Mouse (Mus musculus) MEL (cell line): ENCODE data around the gene Dhx40. TPM values are rescaled to one million over a fixed set of nuclear protein-coding genes. Genes with fewer than 3 reads are reported as not detected.

Experiments used
- DNase-seq: peaks from one replicate; pipeline ENCODE4 v3.0.0; 2011; ENCODE audit warnings: low read depth, low spot score
- H3K27ac ChIP-seq: 2 replicates; pipeline ENCODE4 v1.5.1; 2012; ENCODE audit warnings: low read depth, mild to moderate bottlenecking, control low read depth, low read length, moderate library complexity; ENCODE audit not compliant: control insufficient read depth
- H3K27me3 ChIP-seq, 2 experiments: fragments of 150-350 bp in 1 of 2; sonication (generic) in 1 of 2; 2 replicates each; pipeline ENCODE4 v1.6.1; 2012; ENCODE audit warnings: low read length in 2 of 2, mild to moderate bottlenecking in 2 of 2, improper control_type of control experiment in 1 of 2, moderate library complexity in 1 of 2; ENCODE audit not compliant: insufficient read depth in 2 of 2, control insufficient read depth in 1 of 2
- H3K36me3 ChIP-seq, 2 experiments: 2 replicates each; pipeline ENCODE4 v1.6.1; 2012 to 2014; ENCODE audit warnings: low read length in 2 of 2, improper control_type of control experiment in 1 of 2, inconsistent platforms in 1 of 2, mild to moderate bottlenecking in 1 of 2; ENCODE audit not compliant: insufficient read depth in 2 of 2, control insufficient read depth in 1 of 2
- H3K4me1 ChIP-seq, 2 experiments: fragments of 150-350 bp in 1 of 2; sonication (generic) in 1 of 2; 2 replicates each; pipeline ENCODE4 v1.6.1; 2012; ENCODE audit warnings: low read length in 2 of 2, improper control_type of control experiment in 1 of 2, mild to moderate bottlenecking in 1 of 2; ENCODE audit not compliant: insufficient read depth in 2 of 2, control insufficient read depth in 1 of 2
- H3K4me3 ChIP-seq, 2 experiments: fragments of 150-350 bp in 1 of 2; sonication (generic) in 1 of 2; 2 replicates each; pipeline ENCODE4 v1.5.1; 2012; ENCODE audit warnings: low read depth in 2 of 2, low read length in 2 of 2, mild to moderate bottlenecking in 2 of 2, moderate library complexity in 2 of 2, control low read depth in 1 of 2, improper control_type of control experiment in 1 of 2; ENCODE audit not compliant: control insufficient read depth in 1 of 2, insufficient read depth in 1 of 2
- H3K79me2 ChIP-seq: 2 replicates; pipeline ENCODE4 v1.6.1; 2012; ENCODE audit warnings: mild to moderate bottlenecking, low read length, moderate library complexity; ENCODE audit not compliant: control insufficient read depth, poor library complexity, insufficient read depth
- H3K9ac ChIP-seq: 2 replicates; pipeline ENCODE4 v1.6.1; 2012; ENCODE audit warnings: low read depth, mild to moderate bottlenecking, control low read depth, low read length, moderate library complexity; ENCODE audit not compliant: control insufficient read depth, poor library complexity, severe bottlenecking
- H3K9me3 ChIP-seq: fragments of 150-350 bp; sonication (generic); replicated peaks from 2 replicates; pipeline ENCODE4 v1.6.1; 2012; ENCODE audit warnings: mild to moderate bottlenecking, low read length, improper control_type of control experiment, moderate library complexity; ENCODE audit not compliant: insufficient read depth
- CHD1 ChIP-seq: IDR thresholded peaks from 2 replicates; pipeline ENCODE4 v1.6.1; 2012; ENCODE audit warnings: low read depth, mild to moderate bottlenecking, inconsistent platforms, low read length, improper control_type of control experiment
- CHD2 ChIP-seq: IDR thresholded peaks from 2 replicates; pipeline ENCODE4 v1.6.1; 2011; ENCODE audit warnings: low read length, improper control_type of control experiment
- CTCF ChIP-seq, 3 experiments: IDR thresholded peaks in 2 of 3; conservative IDR thresholded peaks in 1 of 3; 2 replicates each; pipeline ENCODE4 v1.5.1; 2011 to 2012; ENCODE audit warnings: low read length in 3 of 3, low read depth in 2 of 3, mild to moderate bottlenecking in 2 of 3, improper control_type of control experiment in 1 of 3, inconsistent platforms in 1 of 3, mixed read lengths in 1 of 3, moderate library complexity in 1 of 3; ENCODE audit not compliant: control insufficient read depth in 1 of 3, insufficient read depth in 1 of 3, poor library complexity in 1 of 3, severe bottlenecking in 1 of 3
- E2F4 ChIP-seq: IDR thresholded peaks from 2 replicates; pipeline ENCODE4 v1.6.1; 2011; ENCODE audit warnings: low read depth, low read length, improper control_type of control experiment, borderline replicate concordance
- ELF1 ChIP-seq: IDR thresholded peaks from 2 replicates; pipeline ENCODE4 v1.6.1; 2014; ENCODE audit warnings: low read depth, mild to moderate bottlenecking, inconsistent platforms, low read length, improper control_type of control experiment, moderate library complexity
- GABPA ChIP-seq: IDR thresholded peaks from 2 replicates; pipeline ENCODE4 v1.6.1; 2012; ENCODE audit warnings: low read depth, mild to moderate bottlenecking, inconsistent platforms, low read length, improper control_type of control experiment, moderate library complexity
- GATA1 ChIP-seq: IDR thresholded peaks from 2 replicates; pipeline ENCODE4 v1.6.1; 2011; ENCODE audit warnings: low read depth, low read length, improper control_type of control experiment
- HCFC1 ChIP-seq: IDR thresholded peaks from 2 replicates; pipeline ENCODE4 v1.6.1; 2012; ENCODE audit warnings: low read depth, mild to moderate bottlenecking, inconsistent platforms, low read length, improper control_type of control experiment, moderate library complexity
- KAT2A ChIP-seq: conservative IDR thresholded peaks from 2 replicates; pipeline ENCODE4 v1.6.1; 2012; ENCODE audit warnings: low read depth, low read length, improper control_type of control experiment, inconsistent platforms
- MAX ChIP-seq: IDR thresholded peaks from 2 replicates; pipeline ENCODE4 v1.6.1; 2011; ENCODE audit warnings: low read length, improper control_type of control experiment
- MAZ ChIP-seq: IDR thresholded peaks from 2 replicates; pipeline ENCODE4 v1.6.1; 2012; ENCODE audit warnings: low read depth, mild to moderate bottlenecking, inconsistent platforms, low read length, improper control_type of control experiment
- MXI1 ChIP-seq: IDR thresholded peaks from 2 replicates; pipeline ENCODE4 v1.6.1; 2011; ENCODE audit warnings: mild to moderate bottlenecking, low read depth, low read length, improper control_type of control experiment
- MYB ChIP-seq: IDR thresholded peaks from 2 replicates; pipeline ENCODE4 v1.6.1; 2011; ENCODE audit warnings: mild to moderate bottlenecking, low read depth, low read length, improper control_type of control experiment
- MYC ChIP-seq: IDR thresholded peaks from 2 replicates; pipeline ENCODE4 v1.6.1; 2011; ENCODE audit warnings: low read depth, mild to moderate bottlenecking, low read length, improper control_type of control experiment, moderate library complexity
- NRF1 ChIP-seq: IDR thresholded peaks from 2 replicates; pipeline ENCODE4 v1.6.1; 2014; ENCODE audit warnings: low read depth, mild to moderate bottlenecking, inconsistent platforms, low read length, improper control_type of control experiment, moderate library complexity; ENCODE audit not compliant: poor library complexity, insufficient read depth, severe bottlenecking
- POLR2A ChIP-seq, 2 experiments: IDR thresholded peaks; 2 replicates each; pipeline ENCODE4 v1.6.1; 2011 to 2012; ENCODE audit warnings: low read length in 2 of 2, mild to moderate bottlenecking in 2 of 2, control low read depth in 1 of 2, improper control_type of control experiment in 1 of 2, low read depth in 1 of 2, moderate library complexity in 1 of 2; ENCODE audit not compliant: control insufficient read depth in 1 of 2, insufficient read depth in 1 of 2, poor library complexity in 1 of 2
- POLR2AphosphoS5 ChIP-seq: IDR thresholded peaks from 2 replicates; pipeline ENCODE4 v1.6.1; 2012; ENCODE audit warnings: low read depth, borderline replicate concordance, mild to moderate bottlenecking, inconsistent platforms, low read length, moderate library complexity, mixed read lengths
- RCOR1 ChIP-seq: IDR thresholded peaks from 2 replicates; pipeline ENCODE4 v1.6.1; 2012; ENCODE audit warnings: low read depth, mild to moderate bottlenecking, inconsistent platforms, low read length, improper control_type of control experiment
- TCF12 ChIP-seq: IDR thresholded peaks from 2 replicates; pipeline ENCODE4 v1.6.1; 2014; ENCODE audit warnings: low read depth, mild to moderate bottlenecking, inconsistent platforms, low read length, improper control_type of control experiment, moderate library complexity
- USF1 ChIP-seq: IDR thresholded peaks from 2 replicates; pipeline ENCODE4 v1.6.1; 2014; ENCODE audit warnings: low read depth, mild to moderate bottlenecking, inconsistent platforms, low read length, improper control_type of control experiment, moderate library complexity
- ZMIZ1 ChIP-seq: IDR thresholded peaks from 2 replicates; pipeline ENCODE4 v1.6.1; 2012; ENCODE audit warnings: low read depth, mild to moderate bottlenecking, inconsistent platforms, low read length, improper control_type of control experiment, moderate library complexity
- polyA plus RNA-seq, 2 experiments: library from polyadenylated mRNA; stranded (reverse) in 1 of 2; unstranded in 1 of 2; fragments of >175 nt in 1 of 2; fragments of >200 nt in 1 of 2; gene quantifications; 2 replicates each; pipeline versions ENCODE4 v1.2.1 to v1.2.4; 2012; ENCODE audit warnings: low replicate concordance in 2 of 2, low read depth in 1 of 2; ENCODE audit not compliant: insufficient read length in 2 of 2, insufficient read depth in 1 of 2, missing spikeins in 1 of 2
- total RNA-seq: library from RNA; depleted of rRNA; stranded (reverse); fragments of 300-350 nt; gene quantifications from 2 replicates; pipeline ENCODE4 v1.2.3, GENCODE M21; 2012

Dhx40 gene
- total and polyA plus RNA-seq, 3 experiments: 10.1 to 16.1 TPM; not detected in 1

- H3K79me2 ChIP-seq: no peaks in the 10 kb centered on the region
- peaks cover 2 to 7% of the 10 kb centered on the region in 2 experiments for H3K27me3 ChIP-seq
- peaks cover 0 to 8% of the 10 kb centered on the region in 2 experiments; a peak in 1 of 4 replicates for H3K36me3 ChIP-seq
- TF ChIP-seq MYB: no peak
- no peak for TF ChIP-seq GATA1
- no peak for TF ChIP-seq POLR2A (IDR thresholded peaks at IDR 0.05; ENCODE audit: control insufficient read depth in 1 of 2, insufficient read depth in 1 of 2, low read depth in 1 of 2, low read length in 2 of 2, poor library complexity in 1 of 2)
- TF ChIP-seq ELF1: no peak
- no peak for TF ChIP-seq E2F4
- TF ChIP-seq GABPA: no peak
- TF ChIP-seq MAX: no peak
- TF ChIP-seq CHD2: no peak
- no peak for TF ChIP-seq MAZ
- TF ChIP-seq CTCF (IDR thresholded peaks at IDR 0.05 in 2 of 3, conservative IDR thresholded peaks at IDR 0.05 in 1 of 3; ENCODE audit: control insufficient read depth in 1 of 3, insufficient read depth in 1 of 3, low read depth in 2 of 3, low read length in 3 of 3, poor library complexity in 1 of 3, severe bottlenecking in 1 of 3): no peak
- no peak for TF ChIP-seq RCOR1
- no peak for TF ChIP-seq ZMIZ1
- no peak for TF ChIP-seq NRF1
- peaks cover 5 to 11% of the 10 kb centered on the region in 2 experiments; a peak in 3 of 4 replicates for H3K4me1 ChIP-seq
- no peak overlapping the region for H3K4me3 ChIP-seq
- no peak overlapping the region for H3K27ac ChIP-seq
- no peak for DNase-seq
- no peaks in the 10 kb centered on the region for H3K9me3 ChIP-seq
- H3K9ac ChIP-seq: no peak overlapping the region
Observed at GRCm38 (mm10) chr11:86855639-86856425, 48.3 kb upstream of the Dhx40 start.

- TF ChIP-seq GABPA (no peak), TCF12 (no peak), MYC (no peak), USF1 (no peak), MAX (no peak), POLR2AphosphoS5 (no peak), HCFC1 (no peak), CTCF (IDR thresholded peaks at IDR 0.05 in 2 of 3, conservative IDR thresholded peaks at IDR 0.05 in 1 of 3; ENCODE audit: control insufficient read depth in 1 of 3, insufficient read depth in 1 of 3, low read depth in 2 of 3, low read length in 3 of 3, poor library complexity in 1 of 3, severe bottlenecking in 1 of 3) (no peak), KAT2A (no peak), CHD2 (no peak), MXI1 (no peak), CHD1 (no peak)
- TF ChIP-seq, all 39 proteins: peak for 0
- no peak for DNase-seq
Observed at GRCm38 (mm10) chr11:86853081-86853480, 45.5 kb upstream of the Dhx40 start.

More at GRCm38 (mm10) chr11:86853081-86853480, 45.5 kb upstream of the Dhx40 start:
- no peak overlapping the region for H3K4me3 ChIP-seq
- no peaks in the 10 kb centered on the region for H3K36me3 ChIP-seq
- H3K9me3 ChIP-seq: no peaks in the 10 kb centered on the region
- peaks cover 3 to 7% of the 10 kb centered on the region in 2 experiments for H3K27me3 ChIP-seq
- H3K4me1 ChIP-seq: no peaks in the 10 kb centered on the region
- no peak overlapping the region for H3K27ac ChIP-seq
- H3K79me2 ChIP-seq: no peaks in the 10 kb centered on the region
- H3K9ac ChIP-seq: no peak overlapping the region
